Mouse (Mus musculus) MEL (cell line): ENCODE measurements around the gene Smyd3. TPM values are rescaled to one million over a fixed set of nuclear protein-coding genes. Genes with fewer than 3 reads are reported as not detected.

Experiments
- DNase-seq: peaks from one replicate; pipeline ENCODE4 v3.0.0; 2011; ENCODE audit warnings: low read depth, low spot score
- H3K27ac ChIP-seq: 2 replicates; pipeline ENCODE4 v1.5.1; 2012; ENCODE audit warnings: low read depth, mild to moderate bottlenecking, control low read depth, low read length, moderate library complexity; ENCODE audit not compliant: control insufficient read depth
- H3K27me3 ChIP-seq, 2 experiments: fragments of 150-350 bp in 1 of 2; sonication (generic) in 1 of 2; 2 replicates each; pipeline ENCODE4 v1.6.1; 2012; ENCODE audit warnings: low read length in 2 of 2, mild to moderate bottlenecking in 2 of 2, improper control_type of control experiment in 1 of 2, moderate library complexity in 1 of 2; ENCODE audit not compliant: insufficient read depth in 2 of 2, control insufficient read depth in 1 of 2
- H3K36me3 ChIP-seq, 2 experiments: 2 replicates each; pipeline ENCODE4 v1.6.1; 2012 to 2014; ENCODE audit warnings: low read length in 2 of 2, improper control_type of control experiment in 1 of 2, inconsistent platforms in 1 of 2, mild to moderate bottlenecking in 1 of 2; ENCODE audit not compliant: insufficient read depth in 2 of 2, control insufficient read depth in 1 of 2
- H3K4me1 ChIP-seq, 2 experiments: fragments of 150-350 bp in 1 of 2; sonication (generic) in 1 of 2; 2 replicates each; pipeline ENCODE4 v1.6.1; 2012; ENCODE audit warnings: low read length in 2 of 2, improper control_type of control experiment in 1 of 2, mild to moderate bottlenecking in 1 of 2; ENCODE audit not compliant: insufficient read depth in 2 of 2, control insufficient read depth in 1 of 2
- H3K4me3 ChIP-seq, 2 experiments: fragments of 150-350 bp in 1 of 2; sonication (generic) in 1 of 2; 2 replicates each; pipeline ENCODE4 v1.5.1; 2012; ENCODE audit warnings: low read depth in 2 of 2, low read length in 2 of 2, mild to moderate bottlenecking in 2 of 2, moderate library complexity in 2 of 2, control low read depth in 1 of 2, improper control_type of control experiment in 1 of 2; ENCODE audit not compliant: control insufficient read depth in 1 of 2, insufficient read depth in 1 of 2
- H3K79me2 ChIP-seq: 2 replicates; pipeline ENCODE4 v1.6.1; 2012; ENCODE audit warnings: mild to moderate bottlenecking, low read length, moderate library complexity; ENCODE audit not compliant: control insufficient read depth, poor library complexity, insufficient read depth
- H3K9ac ChIP-seq: 2 replicates; pipeline ENCODE4 v1.6.1; 2012; ENCODE audit warnings: low read depth, mild to moderate bottlenecking, control low read depth, low read length, moderate library complexity; ENCODE audit not compliant: control insufficient read depth, poor library complexity, severe bottlenecking
- H3K9me3 ChIP-seq: fragments of 150-350 bp; sonication (generic); replicated peaks from 2 replicates; pipeline ENCODE4 v1.6.1; 2012; ENCODE audit warnings: mild to moderate bottlenecking, low read length, improper control_type of control experiment, moderate library complexity; ENCODE audit not compliant: insufficient read depth
- CHD1 ChIP-seq: IDR thresholded peaks from 2 replicates; pipeline ENCODE4 v1.6.1; 2012; ENCODE audit warnings: low read depth, mild to moderate bottlenecking, inconsistent platforms, low read length, improper control_type of control experiment
- E2F4 ChIP-seq: IDR thresholded peaks from 2 replicates; pipeline ENCODE4 v1.6.1; 2011; ENCODE audit warnings: low read depth, low read length, improper control_type of control experiment, borderline replicate concordance
- EP300 ChIP-seq, 2 experiments: IDR thresholded peaks; 2 replicates each; pipeline ENCODE4 v1.6.1; 2011; ENCODE audit warnings: improper control_type of control experiment in 2 of 2, low read length in 2 of 2, low read depth in 1 of 2, mild to moderate bottlenecking in 1 of 2
- KAT2A ChIP-seq: conservative IDR thresholded peaks from 2 replicates; pipeline ENCODE4 v1.6.1; 2012; ENCODE audit warnings: low read depth, low read length, improper control_type of control experiment, inconsistent platforms
- MAZ ChIP-seq: IDR thresholded peaks from 2 replicates; pipeline ENCODE4 v1.6.1; 2012; ENCODE audit warnings: low read depth, mild to moderate bottlenecking, inconsistent platforms, low read length, improper control_type of control experiment
- MYB ChIP-seq: IDR thresholded peaks from 2 replicates; pipeline ENCODE4 v1.6.1; 2011; ENCODE audit warnings: mild to moderate bottlenecking, low read depth, low read length, improper control_type of control experiment
- UBTF ChIP-seq: IDR thresholded peaks from 2 replicates; pipeline ENCODE4 v1.6.1; 2012; ENCODE audit warnings: low read depth, mild to moderate bottlenecking, inconsistent platforms, low read length, improper control_type of control experiment, moderate library complexity, borderline replicate concordance; ENCODE audit not compliant: insufficient read depth
- polyA plus RNA-seq, 2 experiments: library from polyadenylated mRNA; stranded (reverse) in 1 of 2; unstranded in 1 of 2; fragments of >175 nt in 1 of 2; fragments of >200 nt in 1 of 2; gene quantifications; 2 replicates each; pipeline versions ENCODE4 v1.2.1 to v1.2.4; 2012; ENCODE audit warnings: low replicate concordance in 2 of 2, low read depth in 1 of 2; ENCODE audit not compliant: insufficient read length in 2 of 2, insufficient read depth in 1 of 2, missing spikeins in 1 of 2
- total RNA-seq: library from RNA; depleted of rRNA; stranded (reverse); fragments of 300-350 nt; gene quantifications from 2 replicates; pipeline ENCODE4 v1.2.3, GENCODE M21; 2012

The Smyd3 gene
- total and polyA plus RNA-seq, 3 experiments: 13.3 to 18.2 TPM; not detected in 1

DNA sequence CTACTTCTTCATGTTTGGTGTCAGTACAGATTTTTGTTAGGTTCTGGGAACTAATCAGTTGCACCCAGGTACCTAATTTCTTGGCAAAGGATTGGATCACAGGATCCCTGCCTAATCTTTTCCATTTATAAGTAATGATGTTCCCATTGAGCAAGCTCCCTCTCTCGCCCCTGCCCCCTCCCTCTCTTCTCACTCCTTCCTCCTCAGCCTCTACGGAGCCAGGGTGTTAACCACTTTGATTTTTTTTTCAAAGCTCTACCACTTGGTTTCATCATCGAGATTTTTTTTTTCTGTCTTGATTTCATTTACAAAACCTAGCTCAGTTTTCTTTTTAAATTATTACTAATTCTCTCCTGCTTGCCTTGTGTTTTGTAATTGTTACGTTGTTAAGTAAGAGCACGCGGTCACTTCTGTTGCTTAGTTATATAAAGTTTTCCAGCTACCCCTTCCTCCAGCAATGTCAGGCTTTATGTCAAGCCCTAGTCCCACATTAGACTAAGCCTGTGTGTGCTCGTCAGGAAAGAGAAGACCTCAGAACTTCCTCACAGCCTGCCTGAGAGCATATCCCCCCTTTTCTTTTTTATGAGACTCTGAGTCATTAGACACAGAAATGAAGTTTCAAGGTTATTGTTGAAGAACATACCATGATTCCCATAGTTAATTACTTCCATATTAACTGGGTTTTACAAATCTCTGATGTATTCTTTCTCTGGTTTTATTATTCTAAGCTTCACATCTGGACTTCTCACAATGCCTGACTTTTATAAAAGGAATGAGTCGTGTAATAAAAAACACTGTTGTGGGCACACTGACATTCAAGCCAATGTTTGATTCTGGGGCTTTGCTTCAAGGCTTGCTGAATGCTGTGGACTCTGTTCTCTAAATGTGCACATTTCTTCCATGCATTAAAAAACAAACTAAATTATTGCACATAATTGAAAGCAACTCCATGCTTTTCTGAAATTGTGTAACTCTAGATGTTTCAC lies 156.1 kb downstream of the Smyd3 start:
- no peak overlapping the region for H3K4me3 ChIP-seq
- no peaks in the 10 kb centered on the region for H3K9me3 ChIP-seq
- no peaks in the 10 kb centered on the region for H3K79me2 ChIP-seq
- no peak overlapping the region for H3K27ac ChIP-seq
- H3K27me3 ChIP-seq: no peaks in the 10 kb centered on the region
- no peaks in the 10 kb centered on the region for H3K4me1 ChIP-seq
- no peak overlapping the region for H3K9ac ChIP-seq
- no peak for DNase-seq
- no peaks in the 10 kb centered on the region for H3K36me3 ChIP-seq
- TF ChIP-seq E2F4 (no peak), MYB (no peak), MAZ (no peak)

DNA sequence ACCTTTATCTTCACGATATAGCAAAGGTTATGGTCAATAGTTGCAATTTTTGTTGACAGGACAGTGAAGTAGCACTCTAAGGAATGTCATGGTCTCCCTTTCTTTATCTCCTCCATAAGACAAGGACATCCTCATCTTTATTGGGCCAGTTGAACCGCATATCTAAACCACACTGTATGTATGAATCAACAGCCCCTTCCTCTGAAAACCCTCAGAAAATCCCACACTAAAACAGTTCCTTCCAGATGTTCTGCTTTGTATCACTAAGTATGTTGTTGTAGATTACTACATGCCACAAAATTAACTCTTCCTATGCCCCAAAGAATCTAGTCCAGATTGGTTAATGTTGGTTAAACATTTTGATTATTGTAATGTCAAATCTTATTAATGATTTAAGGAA lies 160.7 kb downstream of the Smyd3 start:
- Histone ChIP-seq H3K79me2 (no peaks in the 10 kb centered on the region), H3K9me3 (no peaks in the 10 kb centered on the region), H3K27ac (no peak overlapping the region)
- no peak for TF ChIP-seq CHD1
- TF ChIP-seq KAT2A: no peak
- peak in 1 of 2 experiments; percentile 30; a peak in 2 of 4 replicates for TF ChIP-seq EP300 (IDR thresholded peaks at IDR 0.05; ENCODE audit: low read depth in 1 of 2, low read length in 2 of 2)
- TF ChIP-seq, all 39 proteins: peak for 1
- H3K4me1 ChIP-seq: no peaks in the 10 kb centered on the region
- DNase-seq: no peak
- H3K27me3 ChIP-seq: no peaks in the 10 kb centered on the region
- no peaks in the 10 kb centered on the region for H3K36me3 ChIP-seq
- no peak overlapping the region for H3K9ac ChIP-seq
- H3K4me3 ChIP-seq: no peak overlapping the region

DNA sequence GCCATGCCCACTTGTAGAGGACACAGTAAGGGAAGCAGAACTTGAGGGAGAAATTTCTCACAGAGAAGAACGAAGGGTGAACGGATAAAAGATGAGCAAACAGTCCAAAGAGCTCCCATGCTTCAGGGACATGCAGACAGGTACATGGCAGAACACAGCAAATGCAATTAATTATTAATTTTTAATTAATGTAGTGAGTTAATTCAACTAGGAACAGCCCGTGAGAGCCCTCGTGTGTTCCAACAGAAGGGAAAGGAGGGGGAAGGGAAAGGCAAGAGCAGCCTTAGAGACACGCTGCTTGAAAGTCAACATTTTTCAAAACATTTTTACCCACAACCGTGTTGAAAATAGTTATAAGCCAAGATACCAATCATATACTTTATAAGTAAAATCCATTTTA lies 163.6 kb downstream of the Smyd3 start:
- Histone ChIP-seq H3K27ac (no peak overlapping the region), H3K79me2 (no peaks in the 10 kb centered on the region), H3K36me3 (no peaks in the 10 kb centered on the region), H3K9me3 (no peaks in the 10 kb centered on the region), H3K4me3 (no peak overlapping the region), H3K27me3 (no peaks in the 10 kb centered on the region), H3K4me1 (no peaks in the 10 kb centered on the region), H3K9ac (no peak overlapping the region)
- DNase-seq: no peak
- no peak for TF ChIP-seq UBTF
